Mouse (Mus musculus) hindbrain, embryonic 16.5 days (tissue): Measurements from ENCODE around the gene Hmgb3. TPM values are rescaled to one million over a fixed set of nuclear protein-coding genes. Genes with fewer than 3 reads are reported as not detected.
"Not testable (repeated sequence)": the region's sequence is repeated elsewhere in the genome, so short reads cannot be mapped to it uniquely, and the experiment has no call there.

Experiments used
- ATAC-seq: fragments of 200-750 bp; cut with Nextera tagmentation; 2 replicates; pipeline ENCODE4 v1.8.0; 2017; ENCODE audit warnings: moderate TSS enrichment, moderate library complexity
- H3K27ac ChIP-seq: fragments of 300-500 bp; sonication (generic); 2 replicates; pipeline ENCODE4 v1.5.1; 2014; ENCODE audit warnings: low read depth, mild to moderate bottlenecking, control low read depth, low read length, moderate library complexity
- H3K27me3 ChIP-seq: fragments of 300-500 bp; sonication (generic); replicated peaks from 2 replicates; pipeline ENCODE4 v1.6.1; 2014; ENCODE audit warnings: low read length; ENCODE audit not compliant: control insufficient read depth, insufficient read depth
- H3K36me3 ChIP-seq: fragments of 300-500 bp; sonication (generic); 2 replicates; pipeline ENCODE4 v1.6.1; 2014; ENCODE audit warnings: mild to moderate bottlenecking, low read length, moderate library complexity, mixed read lengths; ENCODE audit not compliant: control insufficient read depth, insufficient read depth
- H3K4me1 ChIP-seq: fragments of 300-500 bp; sonication (generic); 2 replicates; pipeline ENCODE4 v1.6.1; 2014; ENCODE audit warnings: low read depth, low read length; ENCODE audit not compliant: control insufficient read depth, insufficient read depth
- H3K4me2 ChIP-seq: fragments of 300-500 bp; sonication (generic); 2 replicates; pipeline ENCODE4 v1.6.1; 2014; ENCODE audit warnings: mild to moderate bottlenecking, low read length, control low read depth, moderate library complexity
- H3K4me3 ChIP-seq: fragments of 300-500 bp; sonication (generic); 2 replicates; pipeline ENCODE4 v1.5.1; 2014; ENCODE audit warnings: mild to moderate bottlenecking, low read length, control low read depth, moderate library complexity
- H3K9ac ChIP-seq: fragments of 300-500 bp; sonication (generic); 2 replicates; pipeline ENCODE4 v1.6.1; 2014; ENCODE audit warnings: low read depth, mild to moderate bottlenecking, control low read depth, low read length, moderate library complexity
- H3K9me3 ChIP-seq: fragments of 300-500 bp; sonication (generic); 2 replicates; pipeline ENCODE4 v1.6.1; 2014; ENCODE audit warnings: mild to moderate bottlenecking, low read length, moderate library complexity; ENCODE audit not compliant: control insufficient read depth
- WGBS: fragments of 180-500 bp; shearing (Covaris S2); extraction: QIAGEN DNeasy Blood & Tissue Kit; methylation state at CpG from one replicate; pipeline ENCODE4 v1.1.7; 2014; 5-methylcytosine and 5-hydroxymethylcytosine counted together
- polyA plus RNA-seq: library from polyadenylated mRNA; unstranded; fragments of >200 nt; fragmentation: Nextera tagmentation; extraction: Ambion mirVana; gene quantifications from 2 replicates; pipeline ENCODE4 v1.2.1, GENCODE M21; 2015

Hmgb3 gene
- 433 and 437 TPM in 2 replicates for polyA plus RNA-seq

DNA sequence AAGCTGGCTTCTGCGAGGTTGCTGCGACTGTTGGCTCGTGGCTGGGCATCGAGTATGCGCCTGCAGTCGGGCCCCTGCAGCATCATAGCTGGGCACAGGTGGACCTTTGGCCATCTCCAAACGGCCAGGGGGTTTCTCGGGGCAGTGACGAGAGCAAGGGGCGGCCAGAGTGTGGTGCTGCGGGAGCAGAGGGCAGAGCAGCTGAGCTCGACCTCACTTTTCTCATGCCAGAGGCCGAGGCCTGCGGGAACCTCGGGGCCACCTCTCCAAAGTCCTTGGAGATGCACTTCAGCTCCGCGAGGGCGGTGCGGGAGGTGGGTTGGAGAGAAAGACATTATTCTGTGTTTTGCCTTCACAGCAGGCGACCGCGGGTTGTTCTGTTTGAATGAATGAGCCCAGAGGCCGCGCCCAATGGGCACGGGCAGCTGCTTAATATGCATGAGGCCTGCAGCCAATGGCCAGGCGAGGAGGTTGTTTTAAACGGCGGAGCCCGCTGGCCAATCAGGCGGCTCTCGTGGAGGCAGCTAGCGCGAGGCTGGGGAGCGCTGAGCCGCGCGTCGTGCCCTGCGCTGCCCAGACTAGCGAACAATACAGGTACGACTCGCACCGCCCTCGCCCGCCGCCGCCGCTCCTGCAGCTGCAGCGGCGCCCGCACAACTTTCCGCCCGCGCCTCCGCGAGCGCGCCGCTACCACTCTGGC lies at the start of gene Hmgb3:
Gene Hmgb3, plus strand, starts transcription at position 504 of the 700 bp plus-strand sequence.
- peak within 1 kb of the TSS; percentile 77 for H3K4me2 ChIP-seq
- 18% methylated on average over 52 of the region's 59 CpGs for WGBS
- H3K9me3 ChIP-seq = no peaks in the 10 kb centered on the region; the same call in 1 of the 2 replicates
- H3K4me3 ChIP-seq = peak within 1 kb of the TSS; percentile 71
- ATAC-seq = peak; percentile 98
- peak within 1 kb of the TSS; percentile 92 for H3K27ac ChIP-seq
- no peaks in the 10 kb centered on the region for H3K27me3 ChIP-seq
- peak within 1 kb of the TSS; percentile 84 for H3K9ac ChIP-seq
- H3K4me1 ChIP-seq = no peaks in the 10 kb centered on the region
- H3K36me3 ChIP-seq = no peaks in the 10 kb centered on the region

DNA sequence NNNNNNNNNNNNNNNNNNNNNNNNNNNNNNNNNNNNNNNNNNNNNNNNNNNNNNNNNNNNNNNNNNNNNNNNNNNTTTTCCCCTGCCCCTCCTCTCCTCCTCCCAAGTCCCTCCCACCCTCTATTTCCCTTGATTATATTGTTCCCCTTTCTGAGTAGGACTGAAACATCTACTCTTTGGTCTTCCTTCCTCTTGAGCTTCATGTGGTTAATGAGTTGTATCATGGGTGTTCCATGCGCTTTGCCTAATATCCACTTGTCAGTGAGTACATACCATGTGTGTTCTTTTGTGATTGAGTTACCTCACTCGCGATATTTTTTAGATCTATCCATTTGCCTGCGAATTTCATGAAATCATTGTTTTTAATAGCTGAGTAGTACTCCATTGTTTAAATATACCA lies 49.1 kb upstream of the Hmgb3 start:
- not testable (repeated sequence) for H3K4me1 ChIP-seq, H3K4me2 ChIP-seq, H3K27ac ChIP-seq, H3K9me3 ChIP-seq, H3K36me3 ChIP-seq, ATAC-seq, H3K9ac ChIP-seq, H3K27me3 ChIP-seq, H3K4me3 ChIP-seq
- WGBS = 95% methylated on average over 4 of the region's 4 CpGs

DNA sequence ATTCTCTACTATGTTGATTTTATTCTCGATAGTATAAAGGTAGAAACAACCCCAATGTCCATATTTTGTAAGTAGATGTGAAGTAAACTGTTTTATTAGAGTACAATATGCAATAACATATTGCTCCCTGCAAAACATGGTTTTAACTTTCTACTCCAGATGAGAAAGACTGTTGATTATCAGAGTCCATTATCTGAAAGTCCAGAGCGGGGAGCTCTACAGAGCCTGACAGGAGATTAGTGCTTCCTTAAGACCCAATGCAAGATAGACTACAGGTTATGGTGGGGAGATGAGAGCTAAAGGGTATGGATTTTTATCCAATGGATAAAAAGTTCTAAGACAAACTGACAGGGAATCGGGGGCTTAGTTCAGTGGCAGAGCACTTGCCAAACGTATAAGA lies 36.5 kb upstream of the Hmgb3 start:
- Histone ChIP-seq H3K9ac (no peak overlapping the region), H3K9me3 (no peaks in the 10 kb centered on the region), H3K4me3 (no peak overlapping the region), H3K4me1 (no peaks in the 10 kb centered on the region), H3K27me3 (no peaks in the 10 kb centered on the region), H3K36me3 (no peaks in the 10 kb centered on the region), H3K27ac (no peak overlapping the region), H3K4me2 (no peak overlapping the region)
- WGBS = 85% methylated on average over 4 of the region's 4 CpGs
- ATAC-seq = no peak

DNA sequence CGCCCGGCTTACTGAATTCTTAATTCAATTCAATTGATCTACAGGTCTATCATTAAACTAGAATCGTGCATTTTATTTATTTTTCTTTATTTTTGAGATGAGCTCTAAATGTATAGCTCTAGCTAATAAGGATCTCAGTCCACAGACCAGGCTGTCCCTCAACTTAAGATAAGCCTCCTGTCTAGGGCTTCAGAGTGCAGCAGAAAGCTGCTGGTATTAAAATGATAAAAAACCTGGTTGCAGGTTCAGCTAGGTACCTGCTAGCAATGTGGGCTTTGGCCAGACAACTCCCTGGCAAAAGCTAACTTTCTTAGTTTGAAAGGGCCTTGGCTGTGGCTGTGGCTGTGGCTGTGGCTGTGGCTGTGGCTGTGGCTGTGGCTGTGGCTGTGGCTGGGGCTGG lies 32.8 kb upstream of the Hmgb3 start:
- H3K27ac ChIP-seq = no peak overlapping the region
- no peaks in the 10 kb centered on the region for H3K36me3 ChIP-seq
- no peaks in the 10 kb centered on the region for H3K4me1 ChIP-seq
- H3K27me3 ChIP-seq = no peaks in the 10 kb centered on the region
- ATAC-seq = no peak
- no peaks in the 10 kb centered on the region for H3K9me3 ChIP-seq
- H3K4me3 ChIP-seq = no peak overlapping the region
- H3K4me2 ChIP-seq = no peak overlapping the region
- WGBS = 86% methylated on average over 3 of the region's 3 CpGs
- no peak overlapping the region for H3K9ac ChIP-seq

DNA sequence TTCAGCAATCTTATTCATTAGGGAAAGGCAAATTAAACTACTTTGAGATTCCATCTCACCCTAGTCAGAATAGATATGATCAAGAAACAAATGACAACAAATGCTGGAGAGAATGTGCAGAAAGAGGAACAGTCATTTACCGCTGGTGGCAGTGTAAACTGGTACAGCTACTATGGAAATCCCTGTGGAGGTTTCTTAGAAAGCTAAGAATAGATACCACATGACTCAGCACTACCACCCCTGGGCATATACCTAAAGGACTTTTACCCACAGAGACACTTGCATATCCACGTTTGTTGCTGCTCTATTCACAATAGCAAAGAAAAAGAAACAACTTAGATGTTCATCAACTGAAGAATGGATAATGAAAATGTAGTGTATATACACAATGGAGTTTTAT lies 31.4 kb upstream of the Hmgb3 start:
- H3K4me1 ChIP-seq = no peaks in the 10 kb centered on the region; the same call in 1 of the 2 replicates
- H3K4me3 ChIP-seq = no peak overlapping the region
- WGBS = 60% methylated on average over 2 of the region's 2 CpGs
- H3K36me3 ChIP-seq = no peaks in the 10 kb centered on the region
- no peak overlapping the region for H3K4me2 ChIP-seq
- no peak overlapping the region for H3K27ac ChIP-seq
- H3K9me3 ChIP-seq = no peaks in the 10 kb centered on the region
- H3K9ac ChIP-seq = no peak overlapping the region
- H3K27me3 ChIP-seq = no peaks in the 10 kb centered on the region
- ATAC-seq = no peak

DNA sequence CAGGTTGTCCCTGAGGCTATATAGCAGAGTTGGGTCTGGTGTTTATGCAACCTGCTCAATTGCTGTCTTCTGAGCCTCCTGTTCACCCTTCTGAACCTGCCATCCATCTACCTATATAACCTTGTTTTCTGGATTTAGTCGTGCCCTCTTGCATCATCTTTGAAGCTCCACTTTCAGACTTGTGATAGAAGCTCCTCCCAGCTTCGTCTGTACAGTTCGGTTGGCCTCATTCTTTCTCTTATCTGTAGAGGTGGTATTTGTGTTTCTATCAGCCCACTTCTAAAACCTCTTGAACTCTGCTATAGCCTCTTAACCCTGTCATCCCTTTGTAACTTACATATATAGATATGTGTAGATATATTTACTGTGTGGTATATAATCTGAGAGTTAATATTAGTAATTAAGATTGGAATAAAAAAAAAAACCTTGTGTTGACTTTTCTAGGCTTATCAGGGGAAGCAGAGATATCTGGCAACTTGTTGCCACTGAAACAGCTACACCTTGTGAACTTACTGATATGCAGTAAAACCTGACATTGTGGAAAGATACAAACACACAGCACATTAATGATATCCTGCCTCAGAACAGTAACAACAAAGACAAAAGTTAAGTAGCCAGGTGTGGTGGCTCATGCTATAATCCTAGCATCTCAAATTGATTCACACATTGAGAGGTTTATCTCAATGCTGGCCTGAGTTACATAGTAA lies 30.0 kb upstream of the Hmgb3 start:
- H3K4me1 ChIP-seq = no peaks in the 10 kb centered on the region; the same call in 1 of the 2 replicates
- no peak overlapping the region for H3K9ac ChIP-seq
- H3K4me2 ChIP-seq = no peak overlapping the region
- no peaks in the 10 kb centered on the region for H3K36me3 ChIP-seq
- 82% methylated on average over 3 of the region's 3 CpGs for WGBS
- H3K27me3 ChIP-seq = no peaks in the 10 kb centered on the region
- ATAC-seq = no peak
- no peak overlapping the region for H3K27ac ChIP-seq
- no peaks in the 10 kb centered on the region for H3K9me3 ChIP-seq
- H3K4me3 ChIP-seq = no peak overlapping the region

DNA sequence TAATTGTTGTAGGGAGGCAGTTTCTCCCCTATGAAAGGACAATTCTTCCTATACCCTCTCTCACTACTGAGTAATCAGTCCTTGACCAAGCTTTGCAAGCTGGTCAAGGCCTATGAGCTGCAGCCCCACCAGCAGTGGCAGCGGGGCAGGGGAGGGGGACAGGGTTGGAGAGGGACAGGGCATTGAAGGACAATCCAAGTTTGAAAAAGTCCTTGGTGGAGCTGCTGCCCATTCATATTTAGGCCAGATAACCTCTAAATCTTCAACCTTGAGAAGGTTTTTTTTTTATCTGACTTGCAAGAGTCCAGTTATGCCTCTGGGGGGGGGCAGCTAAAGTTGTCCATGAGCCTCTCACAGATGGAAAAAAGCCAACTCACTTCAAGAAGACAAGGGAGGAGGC lies 28.3 kb upstream of the Hmgb3 start:
- no peaks in the 10 kb centered on the region for H3K9me3 ChIP-seq
- H3K4me2 ChIP-seq = no peak overlapping the region
- WGBS = 82% methylated on average over 1 of the region's 1 CpGs
- H3K4me1 ChIP-seq = no peaks in the 10 kb centered on the region; the same call in 1 of the 2 replicates
- H3K36me3 ChIP-seq = no peaks in the 10 kb centered on the region
- ATAC-seq = no peak
- no peaks in the 10 kb centered on the region for H3K27me3 ChIP-seq
- H3K9ac ChIP-seq = no peak overlapping the region
- H3K27ac ChIP-seq = no peak overlapping the region
- no peak overlapping the region for H3K4me3 ChIP-seq

DNA sequence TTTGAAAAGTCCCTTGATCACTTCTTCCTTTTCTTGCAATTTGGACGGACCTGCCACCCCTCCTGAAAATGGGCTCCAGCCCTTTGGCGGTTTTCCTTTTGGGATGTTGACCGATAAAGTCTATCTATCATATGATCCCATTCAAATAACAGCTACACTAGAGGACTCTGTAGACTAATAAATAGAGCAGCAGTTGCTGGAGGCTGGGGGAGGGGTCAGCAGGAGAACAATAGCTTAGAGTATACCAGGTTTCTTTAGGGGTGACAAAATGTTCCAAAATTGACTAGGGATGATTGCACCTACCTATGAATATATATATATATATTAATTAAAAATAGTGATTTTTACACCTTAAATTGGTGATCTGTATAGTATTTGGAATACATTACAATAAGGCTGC lies 27.6 kb upstream of the Hmgb3 start:
- 45% methylated on average over 3 of the region's 3 CpGs for WGBS
- Histone ChIP-seq H3K27ac (no peak overlapping the region), H3K36me3 (no peaks in the 10 kb centered on the region), H3K9me3 (no peaks in the 10 kb centered on the region), H3K4me1 (no peaks in the 10 kb centered on the region; the same call in 1 of the 2 replicates), H3K9ac (no peak overlapping the region), H3K4me3 (no peak overlapping the region), H3K4me2 (no peak overlapping the region), H3K27me3 (no peaks in the 10 kb centered on the region)
- ATAC-seq = peak; percentile 52; the same call in 1 of the 2 replicates

DNA sequence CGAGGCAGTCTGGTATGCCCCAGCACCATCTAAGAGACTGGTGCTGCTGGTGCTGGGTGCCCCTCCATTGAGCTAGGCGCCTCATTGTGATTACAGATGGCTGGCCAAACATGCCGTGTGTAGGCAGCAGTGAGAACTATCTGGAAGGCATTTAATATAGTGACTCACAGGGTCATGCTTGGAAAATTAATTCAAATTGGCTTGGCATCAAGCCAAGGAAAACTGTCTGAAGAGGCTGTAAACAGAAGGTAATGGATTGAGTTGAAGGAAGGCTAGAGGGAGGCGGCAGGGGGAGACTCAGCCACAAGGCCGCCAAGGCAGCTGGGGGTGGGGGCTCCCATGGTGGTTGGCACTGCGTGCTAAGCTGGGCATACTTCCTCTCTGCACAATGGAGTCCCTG lies 27.1 kb upstream of the Hmgb3 start:
- ATAC-seq = peak; percentile 92
- WGBS = 17% methylated on average over 6 of the region's 6 CpGs
- Histone ChIP-seq H3K4me1 (no peaks in the 10 kb centered on the region; the same call in 1 of the 2 replicates), H3K9me3 (no peaks in the 10 kb centered on the region), H3K27me3 (no peaks in the 10 kb centered on the region), H3K27ac (no peak overlapping the region), H3K4me2 (no peak overlapping the region), H3K4me3 (no peak overlapping the region), H3K36me3 (no peaks in the 10 kb centered on the region), H3K9ac (no peak overlapping the region)
